Mouse (Mus musculus) urinary bladder, adult 18-20 months (tissue): ENCODE results near the gene Olfml2a.
"Not testable (repeated sequence)": the region's sequence is repeated elsewhere in the genome, so short reads cannot be mapped to it uniquely, and the experiment has no call there.

ENCODE experiments used
- DNase-seq, 2 experiments: peaks; one replicate each; pipeline ENCODE4 v3.0.0; 2022; ENCODE audit warnings: low spot score in 2 of 2, mixed read lengths in 2 of 2

The Olfml2a gene

GRCm38 (mm10) chr2:39010144-39010543 is 78.4 kb downstream of the Olfml2a start:
- DNase-seq = not testable (repeated sequence)

- no peak for DNase-seq
These were observed 79.5 kb downstream of the Olfml2a start for GRCm38 (mm10) chr2:39011264-39011663.

- DNase-seq = no peak
These were observed 80.2 kb downstream of the Olfml2a start for GRCm38 (mm10) chr2:39011971-39012370.

GRCm38 (mm10) chr2:39012768-39013279 is 81.0 kb downstream of the Olfml2a start:
- no peak for DNase-seq
